Mouse (Mus musculus): ENCODE measurements around the gene Ppp1r21. TPM values are rescaled to one million over a fixed set of nuclear protein-coding genes. Genes with fewer than 3 reads are reported as not detected.

Gene Ppp1r21
- total RNA-seq, 1 experiment = 24.8 TPM

- no peaks in the 10 kb centered on the region; a peak in 1 of 4 replicates for H3K4me1 ChIP-seq (ENCODE audit: control insufficient read depth in 2 of 2, insufficient read depth in 2 of 2, low read length in 2 of 2, poor library complexity in 1 of 2)
- DNase-seq (ENCODE audit: low read depth, low spot score) = no peak
- TF ChIP-seq CHD2 (IDR thresholded peaks at IDR 0.05; ENCODE audit: low read depth, low read length) (no peak), ZC3H11A (IDR thresholded peaks at IDR 0.05; ENCODE audit: borderline replicate concordance, low read depth, low read length) (no peak), MAFK (IDR thresholded peaks at IDR 0.05; ENCODE audit: insufficient read depth, low read depth, low read length) (no peak), HCFC1 (IDR thresholded peaks at IDR 0.05; ENCODE audit: borderline replicate concordance, insufficient read depth, low read length) (no peak), ZNF384 (IDR thresholded peaks at IDR 0.05; ENCODE audit: low read depth, low read length) (no peak)
- H3K9ac ChIP-seq (ENCODE audit: insufficient read depth, low read depth, low read length, poor library complexity, severe bottlenecking) = no peak overlapping the region
- H3K4me3 ChIP-seq (ENCODE audit: insufficient read depth in 1 of 2, low read depth in 1 of 2, low read length in 2 of 2, poor library complexity in 1 of 2, severe bottlenecking in 1 of 2) = no peak overlapping the region
- H3K27ac ChIP-seq (ENCODE audit: insufficient read depth, low read depth, low read length, poor library complexity, severe bottlenecking) = no peak overlapping the region
- in situ Hi-C loops (cut with MboI; ENCODE audit: low sequenced_read_pairs in 2 of 2, unreplicated experiment in 2 of 2) = no loop called here
- H3K36me3 ChIP-seq (ENCODE audit: control insufficient read depth, insufficient read depth, low read length, poor library complexity, severe bottlenecking) = no peaks in the 10 kb centered on the region
- no peaks in the 10 kb centered on the region for H3K9me3 ChIP-seq (ENCODE audit: control insufficient read depth, insufficient read depth, low read depth, low read length)
Observed at GRCm38 (mm10) chr17:88606056-88606455, 76.1 kb downstream of the Ppp1r21 start.

GRCm38 (mm10) chr17:88609361-88609760 is 79.4 kb downstream of the Ppp1r21 start:
- Histone ChIP-seq H3K27ac (ENCODE audit: insufficient read depth, low read depth, low read length, poor library complexity, severe bottlenecking) (no peak overlapping the region), H3K9ac (ENCODE audit: insufficient read depth, low read depth, low read length, poor library complexity, severe bottlenecking) (no peak overlapping the region), H3K4me3 (ENCODE audit: insufficient read depth in 1 of 2, low read depth in 1 of 2, low read length in 2 of 2, poor library complexity in 1 of 2, severe bottlenecking in 1 of 2) (no peak overlapping the region), H3K4me1 (ENCODE audit: control insufficient read depth in 2 of 2, insufficient read depth in 2 of 2, low read length in 2 of 2, poor library complexity in 1 of 2) (peaks cover 3 to 12% of the 10 kb centered on the region in 2 experiments; a peak in 3 of 4 replicates), H3K36me3 (ENCODE audit: control insufficient read depth, insufficient read depth, low read length, poor library complexity, severe bottlenecking) (no peaks in the 10 kb centered on the region), H3K9me3 (ENCODE audit: control insufficient read depth, insufficient read depth, low read depth, low read length) (no peaks in the 10 kb centered on the region)
- in situ Hi-C loops (cut with MboI; ENCODE audit: low sequenced_read_pairs in 2 of 2, unreplicated experiment in 2 of 2) = no loop called here
- DNase-seq (ENCODE audit: low read depth, low spot score) = no peak
- TF ChIP-seq ZNF384 (IDR thresholded peaks at IDR 0.05; ENCODE audit: low read depth, low read length) (no peak), HCFC1 (IDR thresholded peaks at IDR 0.05; ENCODE audit: borderline replicate concordance, insufficient read depth, low read length) (no peak), ZC3H11A (IDR thresholded peaks at IDR 0.05; ENCODE audit: borderline replicate concordance, low read depth, low read length) (no peak), CHD2 (IDR thresholded peaks at IDR 0.05; ENCODE audit: low read depth, low read length) (no peak), MAFK (IDR thresholded peaks at IDR 0.05; ENCODE audit: insufficient read depth, low read depth, low read length) (no peak)

- H3K36me3 ChIP-seq (ENCODE audit: control insufficient read depth, insufficient read depth, low read length, poor library complexity, severe bottlenecking) = no peaks in the 10 kb centered on the region; the same call in 1 of the 2 replicates
Observed at GRCm38 (mm10) chr17:88611057-88611456, 81.1 kb downstream of the Ppp1r21 start.

GRCm38 (mm10) chr17:88613172-88613571 is 83.3 kb downstream of the Ppp1r21 start:
- no peaks in the 10 kb centered on the region for H3K9me3 ChIP-seq (ENCODE audit: control insufficient read depth, insufficient read depth, low read depth, low read length)
- no peak for DNase-seq (ENCODE audit: low read depth, low spot score)
- H3K9ac ChIP-seq (ENCODE audit: insufficient read depth, low read depth, low read length, poor library complexity, severe bottlenecking) = peak overlapping the region; percentile 30; the same call in 1 of the 2 replicates
- peaks cover 3 to 15% of the 10 kb centered on the region in 2 experiments; a peak in 3 of 4 replicates for H3K4me1 ChIP-seq (ENCODE audit: control insufficient read depth in 2 of 2, insufficient read depth in 2 of 2, low read length in 2 of 2, poor library complexity in 1 of 2)
- H3K36me3 ChIP-seq (ENCODE audit: control insufficient read depth, insufficient read depth, low read length, poor library complexity, severe bottlenecking) = no peaks in the 10 kb centered on the region; the same call in 1 of the 2 replicates
- H3K4me3 ChIP-seq (ENCODE audit: insufficient read depth in 1 of 2, low read depth in 1 of 2, low read length in 2 of 2, poor library complexity in 1 of 2, severe bottlenecking in 1 of 2) = peak overlapping the region; percentile 33 to 39; a peak in 2 of 4 replicates
- H3K27ac ChIP-seq (ENCODE audit: insufficient read depth, low read depth, low read length, poor library complexity, severe bottlenecking) = peak overlapping the region; percentile 36; the same call in 1 of the 2 replicates
- in situ Hi-C loops (cut with MboI; ENCODE audit: low sequenced_read_pairs in 2 of 2, unreplicated experiment in 2 of 2) = no loop called here
- TF ChIP-seq MAFK (IDR thresholded peaks at IDR 0.05; ENCODE audit: insufficient read depth, low read depth, low read length) = no peak
- no peak for TF ChIP-seq HCFC1 (IDR thresholded peaks at IDR 0.05; ENCODE audit: borderline replicate concordance, insufficient read depth, low read length)
- no peak for TF ChIP-seq ZC3H11A (IDR thresholded peaks at IDR 0.05; ENCODE audit: borderline replicate concordance, low read depth, low read length)
- TF ChIP-seq CHD2 (IDR thresholded peaks at IDR 0.05; ENCODE audit: low read depth, low read length) = no peak
- no peak for TF ChIP-seq ZNF384 (IDR thresholded peaks at IDR 0.05; ENCODE audit: low read depth, low read length)

More at GRCm38 (mm10) chr17:88611057-88611456, 81.1 kb downstream of the Ppp1r21 start:
- no peak for DNase-seq (ENCODE audit: low read depth, low spot score)
- Histone ChIP-seq H3K9ac (ENCODE audit: insufficient read depth, low read depth, low read length, poor library complexity, severe bottlenecking) (no peak overlapping the region), H3K4me3 (ENCODE audit: insufficient read depth in 1 of 2, low read depth in 1 of 2, low read length in 2 of 2, poor library complexity in 1 of 2, severe bottlenecking in 1 of 2) (no peak overlapping the region), H3K9me3 (ENCODE audit: control insufficient read depth, insufficient read depth, low read depth, low read length) (no peaks in the 10 kb centered on the region), H3K27ac (ENCODE audit: insufficient read depth, low read depth, low read length, poor library complexity, severe bottlenecking) (no peak overlapping the region), H3K4me1 (ENCODE audit: control insufficient read depth in 2 of 2, insufficient read depth in 2 of 2, low read length in 2 of 2, poor library complexity in 1 of 2) (peaks cover 3 to 15% of the 10 kb centered on the region in 2 experiments; a peak in 3 of 4 replicates)
- TF ChIP-seq CHD2 (IDR thresholded peaks at IDR 0.05; ENCODE audit: low read depth, low read length) = no peak
- TF ChIP-seq MAFK (IDR thresholded peaks at IDR 0.05; ENCODE audit: insufficient read depth, low read depth, low read length) = no peak
- in situ Hi-C loops (cut with MboI; ENCODE audit: low sequenced_read_pairs in 2 of 2, unreplicated experiment in 2 of 2) = no loop called here
